Mouse (Mus musculus): ENCODE data around the gene Cx3cl1. TPM values are rescaled to one million over a fixed set of nuclear protein-coding genes. Genes with fewer than 3 reads are reported as not detected.
A peak's percentile ranks its signal among the peaks of the same experiment; 100 is the strongest.

Gene Cx3cl1
- polyA plus RNA-seq, 1 experiment from 2014 or later = 0.79 TPM

DNA sequence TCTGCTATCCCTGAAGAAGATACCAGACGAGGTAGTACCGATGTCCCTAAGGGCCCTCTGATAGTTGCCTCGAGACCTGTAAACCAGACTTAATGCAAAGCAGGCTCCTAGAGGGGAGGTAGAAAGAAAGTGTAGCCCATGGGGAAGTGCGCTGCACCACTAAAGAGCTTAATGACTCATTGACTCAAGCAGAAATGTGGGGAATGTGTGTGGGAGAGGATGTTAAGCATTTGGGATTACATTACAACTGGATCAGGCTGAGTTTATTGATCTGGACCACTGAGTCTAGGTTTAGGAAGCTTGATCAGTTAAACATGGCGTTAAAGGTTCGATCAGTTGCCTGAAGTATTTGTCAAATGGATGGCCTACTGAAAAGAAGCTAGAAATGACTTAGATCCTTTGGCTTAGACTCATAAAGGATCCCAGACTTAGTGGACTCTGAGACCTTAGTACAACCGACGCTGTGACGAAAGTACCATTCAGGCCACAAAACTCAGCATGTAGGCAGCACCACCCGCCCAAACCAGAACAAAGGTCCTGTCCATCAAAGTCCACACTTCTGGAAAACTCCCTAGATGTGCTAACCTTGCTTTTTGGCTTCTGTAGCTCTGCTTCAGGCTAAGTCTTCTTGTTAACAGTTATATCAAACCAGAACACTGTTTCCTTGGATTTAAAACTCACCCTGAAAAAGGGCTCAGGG lies 17.6 kb downstream of the Cx3cl1 start:
- peaks cover 21% of the 10 kb centered on the region for H3K4me1 ChIP-seq (ENCODE audit: insufficient read depth)
- no peak for TF ChIP-seq CTCF (IDR thresholded peaks at IDR 0.05; ENCODE audit: low read depth)
- no peak for TF ChIP-seq EP300 (IDR thresholded peaks at IDR 0.05; ENCODE audit: low read depth)
- no peak overlapping the region; the same call in 1 of the 2 replicates for H3K27ac ChIP-seq (ENCODE audit: low read depth)
- H3K9ac ChIP-seq (replicated peaks) = no peak overlapping the region
- H3K27me3 ChIP-seq (ENCODE audit: insufficient read depth, low read length) = no peaks in the 10 kb centered on the region
- no peak for ATAC-seq
- H3K4me2 ChIP-seq (ENCODE audit: low read depth, low read length) = no peak overlapping the region
- 80% methylated on average over 10 of the region's 10 CpGs for WGBS (ENCODE audit: insufficient replicate concordance)
- no peaks in the 10 kb centered on the region for H3K9me3 ChIP-seq (ENCODE audit: low read length)
- H3K36me3 ChIP-seq (replicated peaks; ENCODE audit: insufficient read depth, low read length) = no peaks in the 10 kb centered on the region
- no peak overlapping the region for H3K4me3 ChIP-seq (ENCODE audit: low read depth, low read length)
- no peak for DNase-seq

DNA sequence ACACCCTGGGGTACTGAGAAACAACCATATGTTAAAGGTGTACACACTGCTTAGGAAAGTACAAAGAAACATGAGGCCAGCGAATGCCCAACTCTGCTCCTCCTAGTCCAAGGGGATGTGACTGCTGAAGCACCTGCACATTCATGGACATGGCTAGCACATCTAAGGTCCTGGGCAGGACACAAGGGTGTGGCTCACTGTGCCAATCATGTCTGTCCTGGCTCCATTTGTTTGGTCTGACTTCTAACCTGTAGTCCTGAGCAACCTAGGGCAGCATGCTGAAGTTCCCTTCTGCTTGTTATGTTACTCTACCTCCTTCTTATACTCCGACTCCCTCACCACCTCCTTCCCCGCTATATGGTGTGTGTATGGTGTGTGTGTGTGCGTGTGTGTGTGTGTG lies 22.6 kb downstream of the Cx3cl1 start:
- peak; percentile 70 for ATAC-seq

DNA sequence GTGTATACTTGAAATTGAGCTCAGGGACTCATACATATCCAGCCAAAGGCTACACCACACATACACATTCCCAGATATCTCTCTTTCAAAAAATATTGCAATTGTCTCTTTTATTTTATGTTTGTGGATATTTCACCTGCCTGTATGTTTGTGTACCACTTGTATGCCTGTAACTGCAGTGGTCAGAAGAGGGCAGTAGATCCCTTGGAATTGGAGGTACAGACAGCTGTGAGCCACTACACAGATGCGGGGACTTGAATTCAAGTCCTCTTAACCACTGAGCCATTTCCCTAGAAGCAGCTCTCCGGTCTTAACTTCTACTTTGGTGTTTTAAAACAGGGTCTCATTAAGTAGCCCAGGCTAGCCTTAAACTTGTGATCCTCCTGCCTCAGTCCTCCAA lies 23.0 kb downstream of the Cx3cl1 start:
- Histone ChIP-seq H3K4me1 (ENCODE audit: insufficient read depth) (no peaks in the 10 kb centered on the region), H3K36me3 (replicated peaks; ENCODE audit: insufficient read depth, low read length) (no peaks in the 10 kb centered on the region), H3K4me3 (ENCODE audit: low read depth, low read length) (no peak overlapping the region), H3K27me3 (ENCODE audit: insufficient read depth, low read length) (no peaks in the 10 kb centered on the region), H3K4me2 (ENCODE audit: low read depth, low read length) (no peak overlapping the region), H3K27ac (ENCODE audit: low read depth) (no peak overlapping the region), H3K9me3 (ENCODE audit: low read length) (no peaks in the 10 kb centered on the region), H3K9ac (replicated peaks) (no peak overlapping the region)
- ATAC-seq (peak; percentile 61), DNase-seq (no peak)
- WGBS (ENCODE audit: insufficient replicate concordance) = 83% methylated on average over 2 of the region's 2 CpGs
- TF ChIP-seq CTCF (IDR thresholded peaks at IDR 0.05; ENCODE audit: low read depth) = peak; percentile 69
- TF ChIP-seq EP300 (IDR thresholded peaks at IDR 0.05; ENCODE audit: low read depth) = no peak

More for the DNA sequence above, 22.6 kb downstream of the Cx3cl1 start:
- no peak overlapping the region for H3K27ac ChIP-seq (ENCODE audit: low read depth)
- no peak overlapping the region for H3K4me2 ChIP-seq (ENCODE audit: low read depth, low read length)
- TF ChIP-seq EP300 (IDR thresholded peaks at IDR 0.05; ENCODE audit: low read depth) = no peak
- H3K27me3 ChIP-seq (ENCODE audit: insufficient read depth, low read length) = no peaks in the 10 kb centered on the region
- H3K4me3 ChIP-seq (ENCODE audit: low read depth, low read length) = no peak overlapping the region
- H3K36me3 ChIP-seq (replicated peaks; ENCODE audit: insufficient read depth, low read length) = no peaks in the 10 kb centered on the region
- no peak for DNase-seq
- peaks cover 3% of the 10 kb centered on the region; the same call in 1 of the 2 replicates for H3K4me1 ChIP-seq (ENCODE audit: insufficient read depth)
- no peak overlapping the region for H3K9ac ChIP-seq (replicated peaks)
- 81% methylated on average over 4 of the region's 4 CpGs for WGBS (ENCODE audit: insufficient replicate concordance)
- no peaks in the 10 kb centered on the region for H3K9me3 ChIP-seq (ENCODE audit: low read length)

DNA sequence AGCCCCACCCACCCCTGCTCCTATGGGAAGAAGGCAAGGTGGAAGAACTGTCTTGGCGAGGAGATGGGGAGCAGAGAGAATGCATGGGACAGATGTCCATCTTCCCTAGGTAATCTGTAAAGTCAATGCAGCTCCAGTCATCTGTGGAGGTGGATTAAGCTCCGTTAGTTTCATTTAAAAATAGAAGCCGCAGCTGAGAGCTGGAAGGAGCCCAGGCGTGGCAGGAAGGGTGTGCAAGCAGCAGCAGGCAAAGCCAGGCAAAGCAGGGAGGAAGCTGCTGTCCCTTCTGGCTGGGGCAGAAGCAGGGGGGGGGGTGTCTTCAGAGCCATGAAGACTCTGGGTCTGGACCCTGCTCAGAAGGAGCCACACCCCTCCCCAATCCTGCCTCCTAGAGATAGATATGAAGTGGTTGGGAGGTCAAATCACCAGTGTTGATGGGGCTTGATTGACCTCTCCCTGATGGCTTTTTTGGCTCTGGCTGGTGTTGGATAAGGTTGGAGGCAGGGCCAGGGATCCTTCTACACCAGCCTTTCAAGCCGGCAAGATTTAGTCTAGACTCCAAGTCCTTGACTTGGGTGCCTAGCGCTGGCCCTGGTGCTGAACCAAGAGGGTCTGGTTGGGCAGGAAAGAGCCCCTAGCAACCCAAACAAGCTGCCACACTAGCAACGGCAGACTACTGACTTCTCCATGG lies 28.6 kb downstream of the Cx3cl1 start:
- no peaks in the 10 kb centered on the region for H3K9me3 ChIP-seq (ENCODE audit: low read length)
- H3K27ac ChIP-seq (ENCODE audit: low read depth) = no peak overlapping the region
- H3K4me1 ChIP-seq (ENCODE audit: insufficient read depth) = peaks cover 10% of the 10 kb centered on the region
- no peaks in the 10 kb centered on the region for H3K36me3 ChIP-seq (replicated peaks; ENCODE audit: insufficient read depth, low read length)
- H3K4me2 ChIP-seq (ENCODE audit: low read depth, low read length) = no peak overlapping the region
- TF ChIP-seq CTCF (IDR thresholded peaks at IDR 0.05; ENCODE audit: low read depth) (no peak), EP300 (IDR thresholded peaks at IDR 0.05; ENCODE audit: low read depth) (no peak)
- peak; percentile 35 for DNase-seq
- no peak overlapping the region for H3K4me3 ChIP-seq (ENCODE audit: low read depth, low read length)
- 0 out of 2 replicates have a peak, but pooled peaks cover 2% of the 10 kb centered on the region for H3K27me3 ChIP-seq (ENCODE audit: insufficient read depth, low read length)
- no peak overlapping the region for H3K9ac ChIP-seq (replicated peaks)
- WGBS (ENCODE audit: insufficient replicate concordance) = 38% methylated on average over 7 of the region's 7 CpGs
- ATAC-seq = no peak

DNA sequence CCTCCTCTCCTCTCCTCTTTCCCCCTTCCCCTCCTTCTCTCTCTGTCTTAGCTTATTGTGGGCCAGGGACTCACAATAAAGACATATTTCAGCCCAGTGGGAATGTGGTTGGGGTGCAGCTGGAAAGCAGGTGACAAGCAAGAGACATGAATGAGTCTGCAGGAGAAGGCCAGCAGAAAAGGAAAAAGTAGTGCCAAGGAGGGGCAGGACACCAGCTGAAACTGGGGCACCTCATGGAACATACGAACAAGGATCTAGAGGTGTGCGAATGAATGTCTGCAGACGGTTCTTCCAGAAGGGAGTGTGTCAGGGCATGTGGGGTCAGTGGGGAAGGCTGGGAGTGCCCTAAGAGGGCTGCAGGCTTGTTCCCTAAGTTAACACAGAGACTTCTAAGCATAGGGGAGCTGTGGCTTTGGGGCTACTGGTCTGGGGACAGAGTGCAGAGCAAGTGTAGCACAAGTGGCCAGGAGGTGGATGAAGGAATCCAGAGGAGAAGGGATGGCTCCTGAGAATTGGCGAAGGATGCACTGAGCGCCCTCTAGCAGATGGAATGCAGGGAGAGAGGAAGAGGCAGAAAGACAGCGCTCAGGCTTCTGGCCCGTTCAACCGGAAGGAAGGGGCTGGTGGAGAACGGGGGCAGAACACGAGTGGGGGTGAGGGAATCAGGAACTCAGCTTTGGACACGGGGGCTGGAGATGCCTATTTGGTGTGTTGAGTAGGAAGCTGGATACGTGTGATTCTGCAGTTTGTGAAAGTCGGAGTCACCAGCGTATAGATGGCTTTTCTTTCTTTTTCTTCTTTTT lies 29.7 kb downstream of the Cx3cl1 start:
- Histone ChIP-seq H3K36me3 (replicated peaks; ENCODE audit: insufficient read depth, low read length) (no peaks in the 10 kb centered on the region), H3K9me3 (ENCODE audit: low read length) (no peaks in the 10 kb centered on the region), H3K27me3 (ENCODE audit: insufficient read depth, low read length) (0 out of 2 replicates have a peak, but pooled peaks cover 2% of the 10 kb centered on the region), H3K9ac (replicated peaks) (no peak overlapping the region), H3K4me3 (ENCODE audit: low read depth, low read length) (no peak overlapping the region), H3K27ac (ENCODE audit: low read depth) (no peak overlapping the region), H3K4me2 (ENCODE audit: low read depth, low read length) (0 out of 2 replicates have a peak overlapping the region, but pooled peaks have one; percentile 4), H3K4me1 (ENCODE audit: insufficient read depth) (peaks cover 10% of the 10 kb centered on the region)
- TF ChIP-seq EP300 (IDR thresholded peaks at IDR 0.05; ENCODE audit: low read depth) (no peak), CTCF (IDR thresholded peaks at IDR 0.05; ENCODE audit: low read depth) (peak; percentile 59)
- DNase-seq (no peak), ATAC-seq (no peak)
- WGBS (ENCODE audit: insufficient replicate concordance) = 37% methylated on average over 14 of the region's 14 CpGs

DNA sequence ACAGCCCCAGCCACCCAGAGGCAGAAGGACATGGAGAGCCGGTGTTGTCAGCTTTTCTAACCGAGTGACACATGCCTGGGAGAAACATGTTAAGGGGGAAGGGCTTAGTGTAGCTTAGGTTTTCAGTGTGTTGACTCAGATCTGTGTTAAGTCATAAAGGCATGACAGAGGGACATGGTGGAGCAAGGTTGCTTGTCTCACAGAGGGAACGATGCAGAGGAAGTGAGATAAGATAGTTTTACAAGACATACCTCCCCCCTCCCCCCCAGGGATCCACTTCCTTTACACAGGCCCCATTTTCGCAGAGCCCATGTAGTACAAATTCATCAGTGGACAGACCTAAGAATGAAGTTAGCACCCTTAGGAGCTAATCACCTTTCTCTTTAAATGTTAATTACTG lies 30.6 kb downstream of the Cx3cl1 start:
- H3K27me3 ChIP-seq (ENCODE audit: insufficient read depth, low read length) = 0 out of 2 replicates have a peak, but pooled peaks cover 2% of the 10 kb centered on the region
- no peak overlapping the region for H3K9ac ChIP-seq (replicated peaks)
- no peaks in the 10 kb centered on the region for H3K36me3 ChIP-seq (replicated peaks; ENCODE audit: insufficient read depth, low read length)
- no peaks in the 10 kb centered on the region for H3K9me3 ChIP-seq (ENCODE audit: low read length)
- DNase-seq (no peak), ATAC-seq (peak; percentile 21)
- no peak for TF ChIP-seq EP300 (IDR thresholded peaks at IDR 0.05; ENCODE audit: low read depth)
- TF ChIP-seq CTCF (IDR thresholded peaks at IDR 0.05; ENCODE audit: low read depth) = no peak
- H3K4me1 ChIP-seq (ENCODE audit: insufficient read depth) = peaks cover 10% of the 10 kb centered on the region
- no peak overlapping the region for H3K4me2 ChIP-seq (ENCODE audit: low read depth, low read length)
- H3K4me3 ChIP-seq (ENCODE audit: low read depth, low read length) = no peak overlapping the region
- 24% methylated on average over 4 of the region's 4 CpGs for WGBS (ENCODE audit: insufficient replicate concordance)
- no peak overlapping the region for H3K27ac ChIP-seq (ENCODE audit: low read depth)

All from liver, postnatal 0 days (tissue).